Mouse (Mus musculus) gastrocnemius, postnatal 14 days (tissue): ENCODE measurements around the gene 9530053A07Rik. TPM values are rescaled to one million over a fixed set of nuclear protein-coding genes. Genes with fewer than 3 reads are reported as not detected.
A peak's percentile ranks its signal among the peaks of the same experiment; 100 is the strongest.
"Not testable (repeated sequence)": the region's sequence is repeated elsewhere in the genome, so short reads cannot be mapped to it uniquely, and the experiment has no call there.

Experiments
- DNase-seq: peaks from one replicate; pipeline ENCODE4 v3.0.0; 2021; ENCODE audit warnings: mixed read lengths
- intact Hi-C: fragments of 180-260 bp; cut with DNase I; formaldehyde crosslinking; loops from one replicate; pipeline ENCODE4 v1.15.1; 2025; ENCODE audit warnings: low total_unique reads
- long read RNA-seq, 2 experiments: library from polyadenylated mRNA; stranded (forward); transcript quantifications; one replicate each; pipeline ENCODE4 v2.0.0; 2021
- total RNA-seq, 2 experiments: library from RNA; stranded (reverse); gene quantifications; 2 replicates each; pipeline ENCODE4 v1.2.3; 2021

The 9530053A07Rik gene
- total RNA-seq, result not detected
- long read RNA-seq, experiment 1, result 0 reads
- long read RNA-seq, experiment 2, result 0 reads

DNA sequence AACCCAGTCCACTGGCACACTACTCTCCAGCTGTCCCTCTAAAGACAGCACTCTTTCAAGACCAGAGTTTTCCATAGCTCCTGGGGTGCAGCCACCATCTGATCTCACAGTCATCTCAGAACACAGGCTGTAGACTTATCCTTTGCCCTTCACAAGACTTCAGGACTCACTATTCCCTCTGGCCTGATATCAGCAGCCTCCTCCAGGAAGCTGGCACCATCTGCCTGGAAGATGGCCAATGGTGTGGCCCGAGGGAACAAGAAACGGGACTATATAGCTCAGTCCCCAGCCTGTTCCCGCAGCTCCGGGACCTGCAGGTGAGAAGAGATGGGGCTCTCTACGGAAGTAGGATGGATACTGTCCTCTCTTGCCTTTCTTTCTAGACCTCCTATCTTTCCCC, at the start of gene 9530053A07Rik:
TSS of gene 9530053A07Rik (plus strand) at position 301 of the 400 bp plus-strand sequence.
- intact Hi-C loops, result loop anchor here (10.0 kb wide), 1 partner anchor 64 kb away; no protein-coding TSS in a partner anchor
- DNase-seq, result no peak

DNA sequence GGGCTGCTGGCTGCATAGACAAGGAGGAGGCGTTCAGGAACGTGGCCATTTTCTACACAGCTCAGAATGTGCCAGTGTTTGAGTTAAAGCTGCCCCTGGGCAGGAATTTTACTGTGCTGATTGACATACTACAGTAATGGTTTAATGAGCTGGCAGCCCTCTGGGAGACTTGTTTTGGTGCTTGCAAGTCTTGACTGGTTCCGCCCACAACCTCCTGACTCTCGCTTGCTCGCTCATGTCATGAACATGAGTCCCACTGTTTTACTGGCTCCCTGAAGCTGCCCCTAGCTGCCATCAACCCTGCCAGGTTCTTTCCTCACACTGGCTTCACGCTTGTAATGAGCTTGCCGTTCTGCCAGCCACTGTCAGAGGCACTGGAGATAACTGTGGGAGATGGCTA, 45.1 kb upstream of the 9530053A07Rik start:
- no peak for DNase-seq
- intact Hi-C loops, result no loop called here

DNA sequence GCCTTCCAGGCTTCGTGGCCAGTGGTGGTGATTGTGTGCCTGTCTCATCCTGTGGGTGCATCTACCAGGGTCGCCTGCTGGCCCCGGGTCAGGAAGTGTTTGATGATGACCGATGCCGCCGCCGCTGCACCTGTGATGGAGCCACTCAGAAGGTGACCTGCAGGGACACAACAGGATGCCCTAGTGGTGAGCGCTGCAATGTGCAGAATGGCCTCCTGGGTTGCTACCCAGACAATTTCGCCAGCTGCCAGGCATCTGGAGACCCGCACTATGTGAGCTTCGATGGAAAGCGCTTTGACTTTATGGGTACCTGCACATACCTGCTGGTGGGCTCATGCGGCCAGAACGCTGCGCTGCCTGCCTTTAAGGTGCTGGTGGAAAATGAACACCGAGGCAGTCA, 43.0 kb upstream of the 9530053A07Rik start:
- intact Hi-C loops, result no loop called here
- DNase-seq, result no peak

DNA sequence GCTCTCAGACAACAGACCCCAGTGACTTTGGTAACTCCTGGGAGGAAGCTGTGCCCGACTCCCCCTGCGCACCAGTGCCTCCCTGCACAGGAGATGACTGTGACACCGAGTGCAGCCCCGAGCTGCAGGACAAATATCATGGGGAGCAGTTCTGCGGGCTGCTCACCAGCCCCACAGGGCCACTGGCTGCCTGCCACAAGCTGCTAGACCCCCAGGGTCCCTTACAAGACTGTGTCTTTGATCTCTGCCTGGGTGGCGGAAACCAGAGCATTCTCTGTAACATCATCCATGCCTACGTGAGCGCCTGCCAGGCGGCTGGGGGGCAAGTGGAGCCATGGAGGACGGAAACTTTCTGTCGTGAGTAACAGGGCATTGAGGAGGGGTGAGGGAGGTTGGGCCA, 35.7 kb upstream of the 9530053A07Rik start:
- intact Hi-C loops, result no loop called here
- DNase-seq, result no peak

DNA sequence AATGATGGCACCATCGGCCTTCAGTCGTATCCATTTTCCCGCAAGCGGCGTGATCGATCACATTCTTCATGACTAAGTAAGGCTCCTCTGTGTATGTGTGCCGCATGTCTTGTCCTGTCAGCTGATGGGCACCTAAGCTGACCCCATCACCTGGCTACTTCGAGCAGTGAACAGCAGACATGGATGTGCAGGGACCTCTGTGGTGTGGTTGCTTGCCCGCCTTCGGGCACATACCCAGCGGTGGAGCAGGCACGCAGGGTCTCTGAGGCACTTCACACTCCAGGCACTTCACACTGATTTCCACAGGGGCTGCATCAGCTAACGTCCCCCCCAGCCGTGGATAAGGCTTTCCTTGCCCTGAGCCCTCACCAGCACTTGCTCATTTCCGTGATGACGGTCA, 30.2 kb upstream of the 9530053A07Rik start:
- intact Hi-C loops, result no loop called here
- no peak for DNase-seq

DNA sequence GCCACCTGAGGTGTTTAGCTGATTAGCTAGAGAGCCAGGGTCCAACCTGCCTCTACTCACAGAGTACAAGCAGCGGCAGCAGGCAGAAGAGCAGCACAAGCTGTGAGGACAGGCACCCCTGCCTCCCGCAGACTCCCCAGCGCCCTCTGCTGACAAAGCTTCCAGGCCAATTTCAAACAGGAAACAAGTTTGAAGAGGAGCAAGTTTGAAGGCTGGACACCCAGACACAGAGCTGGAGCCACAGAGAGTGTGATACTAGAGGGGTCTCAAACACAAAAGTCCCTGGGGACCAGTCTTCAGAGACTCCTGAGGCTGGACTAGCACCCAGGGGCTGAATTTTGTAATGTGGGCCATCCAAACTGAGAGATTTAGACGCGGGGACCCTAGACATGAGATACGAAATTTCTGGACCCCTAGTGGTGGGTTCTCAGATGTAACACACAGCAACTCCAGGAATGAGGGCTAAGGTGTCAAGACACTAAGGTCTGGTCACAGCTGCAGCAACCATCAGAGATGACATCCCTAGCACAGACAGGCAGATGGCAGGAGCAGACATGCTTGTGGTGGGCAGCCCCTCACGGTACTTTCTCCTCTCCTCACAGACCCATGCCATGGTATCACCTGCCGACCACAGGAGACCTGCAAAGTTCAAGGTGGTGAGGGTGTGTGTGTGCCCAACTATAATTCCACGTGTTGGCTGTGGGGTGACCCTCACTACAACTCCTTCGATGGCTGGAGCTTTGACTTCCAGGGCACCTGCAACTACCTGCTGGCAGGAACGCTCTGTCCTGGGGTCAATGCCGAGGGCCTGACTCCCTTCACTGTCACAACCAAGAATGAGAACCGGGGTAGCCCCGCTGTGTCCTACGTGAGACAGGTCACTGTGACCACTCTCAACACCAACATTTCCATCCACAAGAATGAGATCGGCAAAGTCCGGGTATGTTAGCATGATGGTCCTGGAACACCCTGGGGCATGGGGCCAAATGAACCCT, 28.4 kb upstream of the 9530053A07Rik start:
- intact Hi-C loops, result no loop called here
- DNase-seq, result peak; percentile 35

DNA sequence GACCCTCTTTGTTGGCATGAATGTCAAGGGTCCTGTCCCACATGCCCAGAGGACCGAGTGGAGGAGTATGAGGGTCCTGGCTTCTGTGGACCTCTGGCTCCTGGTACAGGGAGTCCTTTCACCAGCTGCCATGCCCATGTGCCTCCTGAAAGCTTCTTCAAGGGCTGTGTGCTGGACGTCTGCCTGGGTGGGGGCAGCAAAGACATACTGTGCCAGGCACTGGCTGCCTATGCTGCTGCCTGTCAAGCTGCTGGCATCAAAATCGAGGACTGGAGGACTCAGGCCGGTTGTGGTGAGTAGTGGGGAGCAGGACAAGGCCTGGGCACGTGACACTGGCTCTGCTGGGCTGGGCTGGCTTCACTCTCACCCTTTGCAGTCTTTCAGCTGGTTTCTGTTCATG, 26.3 kb upstream of the 9530053A07Rik start:
- intact Hi-C loops, DNase-seq: not testable (repeated sequence)

DNA sequence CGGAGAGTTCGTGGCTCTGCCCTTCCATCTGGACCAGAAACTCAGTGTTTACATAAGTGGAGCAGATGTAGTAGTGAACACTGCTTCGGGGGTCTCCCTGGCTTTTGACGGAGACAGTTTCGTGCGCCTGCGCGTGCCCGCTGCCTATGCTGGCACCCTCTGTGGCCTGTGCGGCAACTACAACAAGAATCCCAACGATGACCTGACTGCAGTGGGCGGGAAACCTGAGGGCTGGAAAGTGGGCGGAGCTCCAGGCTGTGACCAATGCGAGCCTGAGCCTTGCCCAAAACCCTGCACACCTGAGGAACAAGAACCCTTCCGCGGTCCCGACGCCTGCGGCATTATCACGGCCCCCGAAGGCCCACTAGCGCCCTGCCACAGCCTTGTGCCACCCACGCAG, 24.6 kb upstream of the 9530053A07Rik start:
- no peak for DNase-seq
- intact Hi-C loops, result no loop called here

DNA sequence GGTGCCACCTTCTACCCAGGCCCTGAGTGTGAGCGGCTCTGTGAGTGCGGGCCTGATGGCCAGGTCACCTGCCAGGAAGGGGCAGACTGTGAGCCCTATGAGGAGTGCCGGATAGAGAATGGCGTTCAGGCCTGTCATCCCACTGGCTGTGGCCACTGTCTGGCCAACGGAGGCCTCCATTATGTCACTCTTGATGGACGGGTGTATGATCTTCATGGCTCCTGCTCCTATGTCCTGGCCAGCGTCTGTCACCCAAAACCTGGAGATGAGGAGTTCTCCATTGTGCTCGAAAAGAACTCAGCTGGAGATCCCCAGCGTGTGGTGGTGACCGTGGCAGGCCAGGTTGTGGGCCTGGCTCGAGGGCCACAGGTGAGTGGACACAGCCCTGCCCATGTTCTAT, 23.0 kb upstream of the 9530053A07Rik start:
- intact Hi-C loops, result no loop called here

DNA sequence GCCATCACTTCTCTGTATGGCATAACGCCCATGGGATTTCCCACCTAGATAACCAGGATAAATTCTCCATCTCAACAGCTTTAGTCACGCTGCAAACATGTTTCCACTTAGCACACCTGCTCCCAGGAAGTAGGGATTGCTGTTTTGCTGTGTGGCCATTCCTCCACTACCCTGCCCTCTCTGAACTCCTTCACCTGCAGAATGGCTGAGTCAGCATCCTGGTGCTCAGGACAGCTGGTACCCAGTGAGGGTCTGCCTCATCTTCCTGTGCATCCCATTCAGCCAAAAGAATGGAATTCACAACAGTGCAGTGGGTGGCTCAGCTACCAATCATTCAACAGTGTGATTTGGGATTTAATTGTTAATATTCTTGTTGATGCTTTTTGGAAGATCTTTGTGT, 14.6 kb upstream of the 9530053A07Rik start:
- intact Hi-C loops, result no loop called here
- no peak for DNase-seq

More for the DNA sequence above, 23.0 kb upstream of the 9530053A07Rik start:
- DNase-seq, result no peak

DNA sequence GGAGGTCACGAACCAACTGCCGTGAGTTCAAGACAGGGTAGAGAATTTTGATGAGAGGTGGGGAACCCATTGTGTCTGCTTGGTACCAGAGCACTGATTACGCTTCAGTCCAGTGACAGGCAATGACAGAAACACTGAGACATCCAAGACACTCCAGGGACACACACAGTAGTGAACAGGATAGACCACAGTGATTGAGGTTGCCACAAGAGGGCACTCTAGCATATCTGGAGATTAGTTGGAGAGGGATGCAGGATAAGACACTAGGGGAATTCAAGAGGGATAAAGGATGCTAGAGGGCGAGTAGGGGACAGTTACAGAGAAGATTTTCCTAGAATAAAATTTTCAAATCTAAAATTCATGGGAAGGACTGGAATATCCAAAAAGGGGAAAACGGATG, 8.3 kb downstream of the 9530053A07Rik start:
- peak; percentile 24 for DNase-seq
- intact Hi-C loops, result no loop called here

DNA sequence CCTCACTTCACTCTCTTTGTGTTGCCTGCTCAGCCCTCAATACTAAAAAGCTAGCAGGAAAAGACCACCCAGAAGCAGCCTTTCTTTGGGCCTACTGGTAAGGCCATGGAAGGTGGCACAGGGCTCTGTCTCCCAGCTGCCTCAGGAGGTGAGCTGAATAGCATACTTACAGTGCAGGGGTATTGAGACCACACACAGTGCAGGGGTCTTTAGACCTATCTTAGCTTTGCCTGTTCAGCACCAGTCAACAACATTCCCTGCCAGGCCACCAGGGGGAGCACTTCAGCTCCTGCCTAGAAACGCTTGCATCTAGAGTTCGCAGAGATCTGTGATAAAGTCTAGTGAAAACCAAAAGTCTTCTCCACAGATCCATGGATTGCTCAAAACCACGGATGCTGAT, 19.0 kb downstream of the 9530053A07Rik start:
- intact Hi-C loops, result loop anchor here (2.0 to 10.0 kb wide), 3 partner anchors 65 to 154 kb away; partner anchors contain the start of genes Dll3 and Psmc4
- peak; percentile 68 for DNase-seq

DNA sequence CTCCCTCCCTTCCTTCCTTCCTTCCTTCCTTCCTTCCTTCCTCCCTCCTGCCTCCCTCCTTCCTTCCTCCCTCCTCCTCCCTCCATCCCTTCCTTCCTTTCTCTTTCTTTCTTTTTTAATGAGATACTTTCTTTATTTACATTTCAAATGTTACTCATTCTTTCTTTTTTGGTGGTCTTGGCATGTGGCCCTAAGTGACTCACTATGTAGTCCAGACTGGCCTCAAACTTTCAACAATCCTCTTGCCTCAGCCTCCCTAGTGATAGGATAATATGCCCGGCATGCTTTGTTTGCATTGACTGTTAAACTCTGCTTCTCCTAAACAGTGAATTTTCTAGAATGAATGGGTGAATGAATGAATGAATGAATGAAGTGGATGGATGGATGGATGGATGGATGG, 20.6 kb downstream of the 9530053A07Rik start:
- no peak for DNase-seq
- intact Hi-C loops, result loop anchor here (2.0 to 10.0 kb wide), 3 partner anchors 63 to 152 kb away; partner anchors contain the start of genes Dll3 and Psmc4

DNA sequence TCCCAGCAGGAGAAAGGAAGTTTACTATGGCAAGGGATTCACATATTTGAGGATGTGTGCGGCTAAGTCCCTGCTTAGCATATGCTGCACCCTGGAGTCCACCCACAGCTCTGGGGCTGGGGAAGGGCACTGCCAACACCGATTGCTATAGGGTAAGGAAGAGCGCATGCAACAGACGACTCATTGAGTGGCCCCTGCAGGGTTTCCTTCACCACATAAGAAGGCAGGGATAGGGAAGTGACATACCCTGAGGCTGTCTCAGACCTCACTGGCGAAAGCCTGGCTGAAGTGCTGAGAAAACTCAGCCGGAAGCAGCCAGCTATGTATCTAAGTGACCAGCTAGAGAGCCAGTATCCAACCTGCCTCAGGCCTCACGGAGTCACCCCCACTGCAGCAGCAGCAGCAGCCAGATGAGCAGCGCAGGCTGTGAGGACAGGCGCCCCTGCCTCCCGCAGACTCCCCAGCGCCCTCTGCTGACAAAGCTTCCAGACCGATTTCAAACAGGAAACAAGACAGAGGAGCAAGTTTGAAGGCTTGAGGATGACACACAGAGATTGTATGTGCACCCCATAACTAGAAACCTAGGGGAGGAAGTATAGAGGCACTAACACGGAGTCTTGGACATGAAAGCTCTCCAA, 22.4 kb downstream of the 9530053A07Rik start:
- DNase-seq, result peak; percentile 44
- intact Hi-C loops, result no loop called here

DNA sequence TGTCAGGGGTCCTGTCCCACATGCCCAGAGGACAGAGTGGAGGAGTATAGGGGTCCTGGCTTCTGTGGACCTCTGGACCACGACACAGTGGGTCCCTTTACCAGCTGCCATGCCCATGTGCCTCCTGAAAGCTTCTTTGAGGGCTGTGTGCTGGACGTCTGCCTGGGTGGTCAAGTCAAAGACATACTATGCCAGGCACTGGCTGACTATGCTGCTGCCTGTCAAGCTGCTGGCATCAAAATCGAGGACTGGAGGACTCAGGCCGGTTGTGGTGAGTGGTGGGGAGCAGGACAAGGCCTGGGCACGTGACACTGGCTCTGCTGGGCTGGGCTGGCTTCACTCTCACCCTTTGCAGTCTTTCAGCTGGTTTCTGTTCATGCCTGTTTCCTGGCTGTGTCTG, 24.3 kb downstream of the 9530053A07Rik start:
- intact Hi-C loops, result not testable (repeated sequence)

DNA sequence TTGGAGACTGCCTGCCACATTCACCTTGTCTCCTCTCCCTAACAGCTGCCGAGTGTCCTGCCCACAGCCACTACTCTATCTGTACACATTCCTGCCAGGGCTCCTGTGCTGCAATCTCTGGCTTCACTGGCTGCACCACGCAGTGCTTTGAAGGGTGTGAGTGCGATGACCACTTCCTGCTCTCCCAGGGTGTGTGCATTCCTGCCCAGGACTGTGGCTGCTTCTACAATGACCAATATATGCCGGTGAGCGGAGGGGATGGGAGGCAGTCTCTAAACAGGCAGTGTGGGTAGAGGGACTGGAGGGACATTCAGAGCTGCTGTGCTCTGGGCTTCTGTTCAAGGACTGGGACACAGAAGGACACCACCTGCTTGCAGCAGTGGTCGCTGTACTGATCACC, 30.0 kb downstream of the 9530053A07Rik start:
- intact Hi-C loops, result no loop called here
- DNase-seq, result no peak

More for the DNA sequence above, 24.3 kb downstream of the 9530053A07Rik start:
- DNase-seq, result not testable (repeated sequence)

DNA sequence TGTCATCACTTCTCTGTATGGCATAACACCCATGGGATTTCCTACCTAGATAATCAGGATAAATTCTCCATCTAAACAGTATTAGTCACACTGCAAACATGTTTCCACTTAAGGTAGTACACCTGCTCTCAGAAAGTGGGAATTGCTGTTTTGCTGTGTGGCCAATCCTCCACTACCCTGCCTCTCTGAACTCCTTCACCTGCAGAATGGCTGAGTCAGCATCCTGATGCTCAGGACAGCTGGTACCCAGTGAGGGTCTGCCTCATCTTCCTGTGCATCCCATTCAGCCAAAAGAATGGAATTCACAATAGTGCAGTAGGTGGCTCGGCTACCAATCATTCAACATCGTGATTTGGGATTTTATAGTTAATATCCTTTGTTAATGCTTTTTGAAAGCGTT, 30.6 kb downstream of the 9530053A07Rik start:
- intact Hi-C loops, result no loop called here
- no peak for DNase-seq

DNA sequence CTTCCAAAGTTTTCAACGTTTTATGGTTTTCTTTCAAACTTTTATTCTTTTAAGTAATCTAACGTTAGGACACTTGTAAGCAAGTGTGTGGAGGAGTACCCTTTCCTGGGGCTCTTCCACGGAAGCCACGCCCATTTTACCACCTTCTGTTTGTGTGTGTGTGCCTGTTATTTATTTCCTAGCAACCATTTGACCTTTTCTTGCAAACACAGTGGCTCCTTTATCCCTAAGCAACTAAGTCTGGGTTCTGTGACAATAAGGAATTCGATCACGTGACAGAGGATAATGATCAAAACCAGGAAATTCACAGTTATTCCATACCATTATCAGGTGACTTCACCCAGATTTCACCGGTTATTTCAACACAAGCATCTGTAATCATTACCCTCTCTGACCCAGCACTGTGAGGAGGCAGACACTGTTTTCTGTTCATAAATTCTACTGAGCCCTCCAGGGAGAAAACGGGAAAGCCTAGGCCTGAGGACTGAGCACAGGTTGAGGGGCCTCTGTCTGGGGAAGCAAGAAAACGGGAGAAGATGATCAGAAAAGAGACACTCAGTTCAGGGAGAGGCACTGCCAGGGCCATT, 32.0 kb downstream of the 9530053A07Rik start:
- intact Hi-C loops, result no loop called here
- no peak for DNase-seq

DNA sequence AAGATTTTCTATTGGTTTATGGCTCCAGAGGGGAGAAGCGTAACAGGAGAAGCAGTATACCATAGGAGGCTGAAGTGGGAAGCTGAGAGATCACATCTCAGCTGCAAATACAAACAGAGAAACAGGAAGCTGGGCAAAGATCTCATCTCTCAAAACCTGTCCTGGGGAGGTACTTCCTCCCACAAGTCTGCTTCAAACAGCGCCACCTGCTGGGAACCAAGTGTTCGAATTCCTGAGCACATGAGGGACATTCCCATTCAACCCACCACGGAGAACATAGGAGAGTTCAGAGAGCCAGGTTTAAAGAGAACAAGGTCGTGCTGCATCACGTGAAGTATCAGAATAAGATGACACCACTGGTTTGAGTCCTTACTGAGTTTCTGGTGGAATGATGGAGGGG, 36.1 kb downstream of the 9530053A07Rik start:
- intact Hi-C loops, result no loop called here
- DNase-seq, result no peak
